9 mouse cellular contexts compared by ENCODE assay signal in genomic region chr1:133797979-133798820, GRCm38 (mm10). TPM values are rescaled to one million over a fixed set of nuclear protein-coding genes. Genes with fewer than 3 reads are reported as not detected.
DNase-seq lines count a peak whose midpoint lies in the region; ATAC-seq and TF ChIP-seq lines count a peak whose summit lies in the region.
"Had no signal": no experiment of that assay in that cellular context is flagged by ENCODE, and none has a peak within 500 bp of the region (broad histone marks: within the 10 kb centered on the region; RNA-seq: fewer than 3 reads in every experiment).

No protein-coding gene starts in this region.

- no peak overlapping the region for H3K4me3 ChIP-seq in forebrain, postnatal 0 days (ENCODE audit: low read depth, low read length)
- H3K4me3 ChIP-seq in forebrain, embryonic 11.5 days (ENCODE audit: low read depth, low read length) = no peak overlapping the region
- H3K4me3 ChIP-seq in embryonic facial prominence, embryonic 10.5 days = peak overlapping the region; percentile 76
- peak overlapping the region; percentile 19; the same call in 1 of the 2 replicates for H3K4me3 ChIP-seq in hindbrain, embryonic 16.5 days (ENCODE audit: low read length)
- peak overlapping the region; percentile 91 for H3K4me3 ChIP-seq in liver, embryonic 15.5 days (replicated peaks)

- H3K4me1 ChIP-seq in forebrain, postnatal 0 days (ENCODE audit: insufficient read depth) = peaks cover 8% of the 10 kb centered on the region; the same call in 1 of the 2 replicates
- peaks cover 14% of the 10 kb centered on the region for H3K4me1 ChIP-seq in forebrain, embryonic 11.5 days (replicated peaks; ENCODE audit: control insufficient read depth, insufficient read depth, low read length)
- peaks cover 60% of the 10 kb centered on the region for H3K4me1 ChIP-seq in embryonic facial prominence, embryonic 10.5 days
- peaks cover 21% of the 10 kb centered on the region for H3K4me1 ChIP-seq in hindbrain, embryonic 16.5 days (ENCODE audit: control insufficient read depth, insufficient read depth, low read depth, low read length)
- H3K4me1 ChIP-seq in liver, embryonic 15.5 days (replicated peaks) = peaks cover 81% of the 10 kb centered on the region

- 47% methylated on average over 9 of the region's 9 CpGs for WGBS in forebrain, postnatal 0 days
- 25% methylated on average over 9 of the region's 9 CpGs for WGBS in forebrain, embryonic 11.5 days
- WGBS in embryonic facial prominence, embryonic 10.5 days = 33% methylated on average over 9 of the region's 9 CpGs
- WGBS in hindbrain, embryonic 16.5 days = 28% methylated on average over 9 of the region's 9 CpGs
- 7% methylated on average over 9 of the region's 9 CpGs for WGBS in liver, embryonic 15.5 days (ENCODE audit: insufficient replicate concordance)

- no peak overlapping the region for H3K9ac ChIP-seq in forebrain, postnatal 0 days
- no peak overlapping the region for H3K9ac ChIP-seq in forebrain, embryonic 11.5 days (ENCODE audit: low read length)
- H3K9ac ChIP-seq in hindbrain, embryonic 16.5 days (ENCODE audit: low read depth, low read length) = peak overlapping the region; percentile 45
- peak overlapping the region; percentile 97 for H3K9ac ChIP-seq in liver, embryonic 15.5 days

- peak overlapping the region; percentile 76 for H3K4me2 ChIP-seq in forebrain, postnatal 0 days (ENCODE audit: low read depth)
- no peak overlapping the region; the same call in 1 of the 2 replicates for H3K4me2 ChIP-seq in forebrain, embryonic 11.5 days (ENCODE audit: low read depth, low read length, severe bottlenecking)
- peak overlapping the region; percentile 91 for H3K4me2 ChIP-seq in hindbrain, embryonic 16.5 days (ENCODE audit: low read length)
- H3K4me2 ChIP-seq in liver, embryonic 15.5 days = peak overlapping the region; percentile 82

- H3K27ac ChIP-seq in forebrain, postnatal 0 days (ENCODE audit: low read depth, low read length) = no peak overlapping the region
- no peak overlapping the region for H3K27ac ChIP-seq in forebrain, embryonic 11.5 days (ENCODE audit: low read depth, low read length)
- peak overlapping the region; percentile 57; the same call in 1 of the 2 replicates for H3K27ac ChIP-seq in embryonic facial prominence, embryonic 10.5 days (replicated peaks)
- H3K27ac ChIP-seq in hindbrain, embryonic 16.5 days (ENCODE audit: low read depth, low read length) = no peak overlapping the region
- H3K27ac ChIP-seq in liver, embryonic 15.5 days (replicated peaks) = peak overlapping the region; percentile 95

- no peak for TF ChIP-seq CTCF in forebrain, postnatal 0 days (IDR thresholded peaks at IDR 0.05; ENCODE audit: low read depth)

- H3K27me3 ChIP-seq in forebrain, postnatal 0 days (ENCODE audit: insufficient read depth, low read length) = no peaks in the 10 kb centered on the region
- no peaks in the 10 kb centered on the region; the same call in 1 of the 2 replicates for H3K27me3 ChIP-seq in forebrain, embryonic 11.5 days (ENCODE audit: control insufficient read depth, insufficient read depth, low read length)
- peaks cover 29% of the 10 kb centered on the region for H3K27me3 ChIP-seq in embryonic facial prominence, embryonic 10.5 days (replicated peaks; ENCODE audit: low read depth, poor library complexity, severe bottlenecking)
- H3K27me3 ChIP-seq in hindbrain, embryonic 16.5 days (replicated peaks; ENCODE audit: control insufficient read depth, insufficient read depth, low read length) = no peaks in the 10 kb centered on the region
- H3K27me3 ChIP-seq in liver, embryonic 15.5 days = no peaks in the 10 kb centered on the region
- H3K27me3 ChIP-seq: Patski had no signal

- no peak for ATAC-seq in forebrain, postnatal 0 days
- no peak for ATAC-seq in forebrain, embryonic 11.5 days (replicated peaks; ENCODE audit: low FRiP score)
- no peak for ATAC-seq in hindbrain, embryonic 16.5 days
- peak; percentile 84 for ATAC-seq in liver, embryonic 15.5 days (ENCODE audit: insufficient read depth)
- ATAC-seq: Patski had no signal

- no peak for DNase-seq in forebrain, postnatal 0 days
- DNase-seq in forebrain, embryonic 11.5 days (ENCODE audit: low spot score) = no peak
- no peak for DNase-seq in embryonic facial prominence, embryonic 10.5 days (ENCODE audit: low spot score)
- peak; percentile 62 to 70 for DNase-seq in spleen, postnatal 10 days (ENCODE audit: low spot score in 2 of 2)
- no peak for DNase-seq in thymus, postnatal 10 days (ENCODE audit: low spot score in 2 of 2)
- no peak for DNase-seq in frontal cortex, postnatal 36 days (ENCODE audit: low spot score in 2 of 2)

- no peaks in the 10 kb centered on the region for H3K9me3 ChIP-seq in forebrain, postnatal 0 days (ENCODE audit: low read length)
- H3K9me3 ChIP-seq in forebrain, embryonic 11.5 days (ENCODE audit: control insufficient read depth, low read length) = no peaks in the 10 kb centered on the region
- no peaks in the 10 kb centered on the region for H3K9me3 ChIP-seq in embryonic facial prominence, embryonic 10.5 days
- H3K9me3 ChIP-seq in hindbrain, embryonic 16.5 days (ENCODE audit: control insufficient read depth, low read length) = no peaks in the 10 kb centered on the region
- H3K9me3 ChIP-seq in liver, embryonic 15.5 days (replicated peaks) = no peaks in the 10 kb centered on the region

- H3K36me3 ChIP-seq in forebrain, postnatal 0 days (ENCODE audit: insufficient read depth) = no peaks in the 10 kb centered on the region
- H3K36me3 ChIP-seq in forebrain, embryonic 11.5 days (ENCODE audit: control insufficient read depth, insufficient read depth, low read length) = no peaks in the 10 kb centered on the region
- no peaks in the 10 kb centered on the region for H3K36me3 ChIP-seq in embryonic facial prominence, embryonic 10.5 days (replicated peaks)
- H3K36me3 ChIP-seq in hindbrain, embryonic 16.5 days (ENCODE audit: control insufficient read depth, insufficient read depth, low read length) = no peaks in the 10 kb centered on the region
- peaks cover 40% of the 10 kb centered on the region for H3K36me3 ChIP-seq in liver, embryonic 15.5 days (replicated peaks)

RNA-seq across cellular contexts. Expression of gene Atp2b4, which starts 2.6 kb away (rescaled TPM):
- 60.2 and 69.1 TPM in 2 replicates for total RNA-seq in forebrain, postnatal 0 days (2014; rRNA removed)
- polyA plus RNA-seq in forebrain, postnatal 0 days (2015; fragmentation: Nextera tagmentation; extraction: Ambion mirVana) = 6.5 and 11.4 TPM in 2 replicates
- 7.4 and 8.2 TPM in 2 replicates for polyA plus RNA-seq in forebrain, embryonic 11.5 days (2014; fragmentation: Nextera tagmentation; extraction: Ambion mirVana)
- polyA plus RNA-seq in embryonic facial prominence, embryonic 10.5 days (2016; fragmentation: Nextera tagmentation; extraction: Ambion mirVana) = 4.7 and 5.2 TPM in 2 replicates
- polyA plus RNA-seq in hindbrain, embryonic 16.5 days (2015; fragmentation: Nextera tagmentation; extraction: Ambion mirVana) = 13.6 and 14.7 TPM in 2 replicates
- 37.6 and 40.1 TPM in 2 replicates for polyA plus RNA-seq in liver, embryonic 15.5 days (2015; fragmentation: Nextera tagmentation; extraction: Ambion mirVana)

Comparison
In these comparisons a context has a peak if more than half of its experiments do, and no peak if none do; other contexts are left out.
1. DNase-seq: peak in spleen, postnatal 10 days (2 of 2); none in forebrain, postnatal 0 days (single experiment), forebrain, embryonic 11.5 days (single experiment), embryonic facial prominence, embryonic 10.5 days (single experiment), thymus, postnatal 10 days (0 of 2) and frontal cortex, postnatal 36 days (0 of 2).
2. H3K27ac ChIP-seq: peak in embryonic facial prominence, embryonic 10.5 days (single experiment) and liver, embryonic 15.5 days (single experiment); none in forebrain, postnatal 0 days (single experiment), forebrain, embryonic 11.5 days (single experiment) and hindbrain, embryonic 16.5 days (single experiment).
3. H3K4me3 ChIP-seq: peak in embryonic facial prominence, embryonic 10.5 days (single experiment), hindbrain, embryonic 16.5 days (single experiment) and liver, embryonic 15.5 days (single experiment); none in forebrain, postnatal 0 days (single experiment) and forebrain, embryonic 11.5 days (single experiment).
4. H3K9ac ChIP-seq: peak in hindbrain, embryonic 16.5 days (single experiment) and liver, embryonic 15.5 days (single experiment); none in forebrain, postnatal 0 days (single experiment) and forebrain, embryonic 11.5 days (single experiment).